Mouse (Mus musculus) megakaryocyte-erythroid progenitor cell, adult 5-6 weeks (primary cell): Measurements from ENCODE around the gene Camta1. TPM values are rescaled to one million over a fixed set of nuclear protein-coding genes. Genes with fewer than 3 reads are reported as not detected.

Source experiments
- ATAC-seq: replicated peaks from 2 replicates; pipeline ENCODE4 v1.8.0; 2016; ENCODE audit warnings: mild to moderate bottlenecking, inconsistent platforms; ENCODE audit not compliant: severe bottlenecking, poor library complexity, low FRiP score, low TSS enrichment
- total RNA-seq, 2 experiments: library from RNA; stranded (forward) in 1 of 2; stranded (reverse) in 1 of 2; fragments of 200-1000, 215-1000 nt in 1 of 2; fragments of >200 nt in 1 of 2; fragmentation: Nextera tagmentation in 1 of 2; gene quantifications; 2 replicates each; pipeline ENCODE4 v1.2.3; 2014 to 2017

The Camta1 gene
- total RNA-seq, 2 experiments from 2014 or later = 52.1 to 68.4 TPM

DNA sequence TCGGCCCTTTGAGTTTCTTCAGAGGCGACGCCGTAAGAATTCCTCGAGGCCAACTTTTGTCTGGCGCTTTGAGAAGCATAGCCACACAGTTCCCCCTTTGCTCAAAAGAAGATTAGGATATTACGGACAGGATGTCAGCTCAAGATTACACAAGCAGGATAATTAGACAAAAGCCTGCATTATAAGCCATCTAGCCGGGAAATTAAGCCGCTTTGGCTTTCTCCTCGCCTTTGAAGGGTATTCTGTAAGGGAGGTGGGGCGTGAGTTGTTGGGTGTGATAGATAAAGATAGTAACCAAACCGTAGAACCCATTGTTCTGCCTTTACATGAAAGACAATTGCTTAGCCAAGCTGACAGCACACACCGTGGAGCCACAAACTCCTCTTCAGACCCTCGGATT, 579.6 kb downstream of the Camta1 start:
- ATAC-seq = no peak

DNA sequence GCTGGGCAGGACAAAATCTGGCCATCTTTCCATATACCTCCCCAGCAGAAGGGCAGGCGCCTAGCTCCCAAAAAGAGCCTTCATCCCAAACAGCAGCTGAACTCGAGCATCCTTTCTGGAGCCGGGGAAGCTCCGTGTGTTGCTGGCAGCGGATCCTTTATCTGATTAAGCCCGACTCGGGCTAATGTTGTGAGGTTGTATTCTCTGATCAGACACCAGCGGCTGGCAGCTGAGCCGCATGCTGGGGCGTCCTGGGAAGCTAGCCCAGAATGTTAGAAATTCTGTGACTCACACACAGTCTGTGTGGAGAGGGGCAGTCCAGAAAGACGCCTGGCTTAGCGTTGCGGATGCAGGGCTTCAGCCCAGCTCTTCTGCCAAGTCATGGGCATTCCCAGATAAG, 586.4 kb downstream of the Camta1 start:
- no peak for ATAC-seq

DNA sequence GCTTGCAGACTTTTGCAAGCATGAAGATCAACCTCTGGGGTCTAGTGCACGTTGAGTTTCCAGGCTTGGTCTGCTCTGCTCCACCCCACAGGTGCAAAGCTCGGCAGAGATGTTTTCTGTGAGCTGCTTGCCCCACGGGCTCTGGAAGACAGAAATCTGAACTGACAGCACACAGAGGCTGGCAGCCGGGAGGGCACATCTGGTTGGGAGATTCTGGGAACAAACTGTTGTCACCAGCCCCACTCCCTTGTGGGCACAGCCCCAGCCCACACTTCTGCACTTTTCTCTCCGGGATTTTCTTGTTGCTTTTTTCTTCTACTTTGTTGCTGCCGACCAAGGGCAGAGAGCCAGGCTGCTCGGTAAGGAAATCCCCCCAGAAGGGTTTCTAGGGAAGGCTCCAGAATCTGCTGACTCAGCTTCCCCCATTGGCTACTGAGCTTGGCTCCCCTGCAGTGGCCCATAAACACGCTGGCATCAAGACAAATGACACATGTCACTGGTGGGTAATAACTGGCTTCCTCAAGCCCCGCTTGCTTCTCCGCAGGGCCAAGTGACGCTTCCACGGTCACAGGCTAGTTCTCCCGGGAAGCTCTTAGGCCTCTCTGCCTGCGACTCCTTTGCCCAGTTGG, 597.8 kb downstream of the Camta1 start:
- no peak for ATAC-seq

DNA sequence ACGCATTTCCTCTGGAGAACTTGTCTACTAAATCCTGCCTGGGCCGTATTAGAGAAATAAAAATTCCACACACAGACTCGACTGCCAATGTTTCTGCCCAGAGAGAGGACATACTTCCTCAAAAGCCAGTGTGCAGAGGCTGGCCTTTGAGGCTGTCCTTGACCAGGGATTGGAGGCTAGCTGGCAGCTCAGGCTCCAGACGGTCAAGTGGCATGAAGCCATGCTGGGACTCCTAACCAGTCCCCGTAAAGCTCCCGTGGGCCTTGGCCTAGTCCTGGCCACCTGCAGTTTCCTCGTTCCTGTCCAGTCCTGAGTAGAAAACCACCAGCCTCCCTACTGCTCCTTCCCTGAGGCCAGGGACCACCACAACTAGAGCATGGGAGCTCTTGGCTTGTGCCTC, 598.6 kb downstream of the Camta1 start:
- no peak for ATAC-seq

DNA sequence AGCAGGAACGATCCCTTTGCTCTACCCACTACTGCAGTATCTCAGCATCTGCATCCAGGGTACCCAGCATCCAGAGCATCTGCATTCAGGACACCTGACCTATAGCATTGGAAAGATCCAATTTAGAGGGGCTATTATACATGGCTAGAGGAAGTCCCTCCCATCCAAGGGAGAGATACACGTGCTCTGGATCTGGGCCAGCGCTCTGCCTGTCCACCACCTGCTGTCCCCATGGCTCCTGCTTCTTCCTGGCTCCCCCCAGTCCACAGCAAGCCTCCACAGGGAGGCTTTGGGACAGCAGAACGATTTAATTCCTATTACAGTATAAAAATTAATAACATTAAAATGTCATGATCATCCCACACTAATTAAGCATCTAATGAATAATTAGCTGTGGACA, 605.1 kb downstream of the Camta1 start:
- no peak for ATAC-seq

DNA sequence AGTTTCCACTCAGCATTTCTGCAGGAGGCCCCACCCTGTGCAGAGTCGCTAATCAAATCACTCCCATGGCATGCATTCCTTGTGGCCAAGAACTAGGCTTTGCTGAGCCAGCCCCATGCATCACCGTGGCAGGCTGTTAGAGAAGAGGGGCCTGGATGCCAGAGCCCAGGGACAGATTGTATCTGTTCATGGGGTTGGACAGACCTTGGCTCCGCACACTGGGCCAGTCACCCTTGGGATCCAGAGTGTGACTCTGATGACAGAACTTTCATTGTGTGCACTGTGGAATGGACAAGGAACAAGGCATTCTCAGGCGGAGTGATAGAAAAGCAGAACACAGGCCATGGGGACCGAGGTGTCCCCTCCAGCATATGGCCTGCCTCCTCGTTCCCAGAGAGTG, 610.9 kb downstream of the Camta1 start:
- ATAC-seq = no peak

DNA sequence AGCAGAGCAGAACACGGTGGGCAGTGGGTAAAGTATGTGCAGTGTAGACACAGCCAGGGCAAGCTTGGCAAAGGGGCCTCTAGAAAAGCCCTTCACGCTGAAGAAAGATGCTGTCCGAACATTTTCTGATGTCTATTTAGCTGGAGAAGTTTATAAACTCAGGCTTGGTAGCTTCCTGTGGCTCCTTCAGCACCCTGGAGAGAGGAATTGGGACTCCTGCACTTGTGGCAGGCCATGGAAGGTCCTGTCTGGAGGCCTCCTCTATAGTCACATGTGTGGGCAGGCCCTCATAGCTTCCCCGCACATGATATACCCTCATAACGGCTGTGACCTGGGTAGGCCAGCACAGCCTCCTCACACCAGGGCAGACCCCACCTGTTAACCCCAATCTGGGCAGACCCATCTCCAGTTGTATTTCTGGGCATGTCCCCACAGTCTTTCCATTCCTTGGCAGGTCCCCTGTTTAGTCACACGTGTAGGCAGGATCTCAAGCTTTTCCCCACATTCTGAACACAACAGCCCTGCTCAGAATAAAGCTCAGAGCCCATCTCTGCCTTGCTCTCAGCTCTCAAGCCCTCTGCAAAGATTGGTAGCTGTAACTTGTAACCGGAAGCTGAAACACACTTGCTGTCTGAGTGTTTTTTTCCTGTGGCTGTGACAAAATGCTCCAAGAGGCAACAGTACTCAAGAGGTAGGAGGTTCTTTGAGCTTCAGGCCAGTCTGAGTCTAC, 616.4 kb downstream of the Camta1 start:
- ATAC-seq = no peak

DNA sequence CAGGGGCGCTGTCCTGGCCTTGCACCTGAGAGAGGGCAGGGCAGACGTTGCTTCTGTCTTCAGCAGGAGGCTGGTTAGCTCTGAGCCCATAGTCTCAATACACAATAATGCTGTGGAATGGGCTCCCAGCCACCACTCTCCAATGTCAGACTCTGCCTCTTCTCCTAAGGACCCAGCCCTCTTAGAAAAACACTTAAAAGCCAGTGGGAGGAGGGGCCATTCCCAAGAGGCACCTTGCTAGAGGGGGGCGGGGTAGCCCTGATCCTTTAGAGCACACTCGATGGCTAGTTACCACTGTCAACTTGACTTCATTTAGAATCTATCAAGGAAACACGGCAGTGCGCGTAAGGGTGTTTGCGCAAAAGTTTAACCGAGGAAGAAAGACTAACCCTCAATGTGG, 618.2 kb downstream of the Camta1 start:
- no peak for ATAC-seq

DNA sequence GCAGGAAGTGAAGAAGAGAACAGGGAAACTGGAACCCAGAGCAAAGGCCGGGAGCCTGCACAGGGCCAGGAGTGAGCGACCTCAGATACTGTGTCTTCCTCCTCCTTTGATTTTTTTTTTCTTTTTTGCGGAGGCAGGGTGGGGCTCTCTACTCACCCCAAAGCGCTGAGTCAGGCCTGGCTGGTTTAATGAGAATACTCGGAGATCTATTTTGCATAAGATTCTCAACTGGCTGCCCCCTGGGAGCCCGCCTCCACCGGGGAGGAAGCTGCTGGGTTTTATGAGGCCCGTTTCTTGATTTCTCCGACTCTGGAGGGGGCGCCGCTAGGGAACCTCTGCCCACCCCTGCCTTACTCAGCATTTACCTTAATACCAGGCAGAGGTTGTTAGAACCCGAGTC, 618.9 kb downstream of the Camta1 start:
- ATAC-seq = no peak

DNA sequence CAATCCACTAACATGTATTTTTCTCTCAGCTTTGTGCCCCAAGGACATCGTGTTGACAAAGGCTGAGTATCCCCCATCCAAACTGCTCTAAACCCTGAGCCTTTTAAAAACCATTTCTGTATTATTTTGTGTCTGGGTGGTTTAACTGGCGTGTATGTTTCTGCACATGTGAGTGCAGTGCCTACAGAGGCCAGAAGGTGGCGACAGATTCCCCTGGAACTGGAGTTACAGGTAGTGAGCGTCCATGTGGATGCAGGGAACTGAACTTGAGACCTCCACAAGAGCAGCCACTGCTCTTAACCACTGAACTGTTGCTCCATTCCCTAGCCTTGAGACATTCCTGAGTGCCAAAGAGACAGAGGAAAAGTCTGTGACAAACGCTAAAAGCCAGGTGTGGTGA, 621.2 kb downstream of the Camta1 start:
- no peak for ATAC-seq

DNA sequence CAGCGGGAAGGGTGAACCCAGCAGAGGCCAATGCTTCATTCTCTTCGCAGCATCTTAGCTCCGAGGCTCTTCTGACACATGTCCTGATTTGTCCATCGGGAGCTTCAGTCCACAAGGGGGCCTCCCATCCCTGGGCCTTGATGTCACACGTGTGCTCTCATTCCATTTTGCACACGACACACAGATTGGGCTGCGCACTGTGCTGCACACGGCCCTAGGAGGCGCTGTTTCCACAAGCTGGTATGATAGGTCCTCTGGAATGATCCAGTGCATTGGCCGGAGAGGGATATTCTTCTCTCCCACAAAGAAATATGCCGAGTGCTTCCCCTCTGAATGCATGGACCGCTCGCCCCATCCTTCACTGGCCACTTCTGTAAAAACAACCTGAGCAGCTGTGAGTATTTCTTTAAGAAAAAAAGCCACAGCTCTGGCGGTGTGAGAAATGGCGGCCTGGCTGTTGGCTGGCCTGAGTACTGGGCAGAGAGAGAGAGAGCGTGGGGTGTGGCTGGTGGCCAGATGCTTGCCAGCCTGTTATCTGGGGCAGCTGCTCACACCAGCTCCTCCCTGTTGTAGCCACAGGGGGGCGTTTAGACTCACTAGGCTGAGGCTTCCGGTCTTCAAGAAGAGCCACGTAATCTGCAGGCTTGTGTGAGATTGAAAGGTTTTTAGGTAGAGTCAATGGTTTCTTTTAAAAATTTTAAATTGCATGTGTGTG, 622.5 kb downstream of the Camta1 start:
- no peak for ATAC-seq

DNA sequence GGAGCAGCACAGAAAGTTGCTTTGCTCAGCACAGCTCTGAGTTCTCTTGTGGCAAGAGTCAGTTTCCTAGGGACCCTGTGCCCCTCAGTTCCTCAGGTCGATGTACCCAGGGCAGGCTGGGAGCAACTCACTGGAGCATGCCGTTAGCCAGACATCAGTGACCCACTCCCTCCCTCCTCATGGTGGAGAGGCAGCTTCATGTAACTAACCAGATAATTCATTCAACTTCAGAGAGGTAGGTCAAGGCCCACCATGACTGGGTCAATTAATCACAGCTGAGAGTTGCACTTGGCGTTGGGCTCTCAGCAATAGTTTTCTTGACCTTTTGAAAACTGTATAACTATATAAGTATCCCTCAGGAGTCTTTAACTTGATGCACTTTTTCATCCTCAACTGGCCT, 624.2 kb downstream of the Camta1 start:
- no peak for ATAC-seq

DNA sequence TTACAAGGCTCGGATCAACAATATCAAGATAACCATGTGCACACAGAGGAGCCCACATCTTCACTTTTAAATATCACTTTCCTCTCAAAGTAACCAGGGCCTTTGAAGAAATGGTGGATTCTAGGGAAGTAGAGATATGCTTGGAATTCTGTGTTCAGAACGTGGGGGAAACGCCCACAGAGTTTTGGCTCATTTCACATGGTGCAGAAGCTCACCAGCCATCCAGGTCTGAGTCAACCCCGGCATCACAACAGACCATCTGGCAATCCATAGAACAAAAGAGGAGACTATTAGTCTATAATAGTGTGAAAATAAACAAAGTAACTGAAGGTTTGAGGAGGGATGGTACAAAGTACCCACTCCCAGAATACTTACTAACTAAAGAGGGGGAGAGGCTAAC, 626.7 kb downstream of the Camta1 start:
- ATAC-seq = no peak

DNA sequence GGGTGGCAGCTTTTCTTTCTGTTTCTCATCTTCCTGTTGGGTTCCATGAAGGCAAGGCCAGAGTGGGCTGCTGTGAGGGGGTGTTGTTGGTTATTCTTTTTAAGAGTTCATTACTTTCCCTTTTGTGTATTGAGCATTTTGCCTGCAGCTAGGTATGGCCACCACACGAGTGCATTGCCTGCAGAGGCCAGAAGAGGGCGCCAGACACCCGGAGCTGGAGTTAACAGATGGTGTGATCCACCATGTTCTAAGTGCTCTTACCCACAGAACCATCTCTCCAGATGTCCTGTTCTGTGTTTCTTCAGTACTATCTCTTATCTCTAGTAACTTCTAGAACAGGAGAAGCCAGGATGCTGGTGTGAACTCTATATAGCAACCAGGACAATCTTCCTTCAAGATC, 629.6 kb downstream of the Camta1 start:
- no peak for ATAC-seq

DNA sequence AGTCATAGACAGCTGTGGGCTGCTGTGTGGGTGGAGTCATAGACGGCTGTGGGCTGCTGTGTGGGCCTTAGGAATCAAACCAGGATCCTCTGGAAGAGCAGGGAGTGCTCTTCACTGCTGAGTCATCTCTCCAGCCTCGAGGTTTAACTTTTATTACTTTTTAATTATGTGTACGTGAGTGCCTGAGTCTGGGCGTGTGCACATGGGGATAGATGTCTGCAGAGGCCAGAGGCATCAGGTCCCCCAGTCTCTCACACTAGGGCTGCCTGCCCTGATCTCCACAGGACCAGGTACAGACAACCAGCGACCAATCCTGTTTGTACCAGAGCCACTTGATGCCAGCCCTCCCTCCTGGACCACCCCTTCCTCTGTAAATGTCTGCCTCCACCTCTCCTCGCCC, 632.6 kb downstream of the Camta1 start:
- ATAC-seq = no peak

DNA sequence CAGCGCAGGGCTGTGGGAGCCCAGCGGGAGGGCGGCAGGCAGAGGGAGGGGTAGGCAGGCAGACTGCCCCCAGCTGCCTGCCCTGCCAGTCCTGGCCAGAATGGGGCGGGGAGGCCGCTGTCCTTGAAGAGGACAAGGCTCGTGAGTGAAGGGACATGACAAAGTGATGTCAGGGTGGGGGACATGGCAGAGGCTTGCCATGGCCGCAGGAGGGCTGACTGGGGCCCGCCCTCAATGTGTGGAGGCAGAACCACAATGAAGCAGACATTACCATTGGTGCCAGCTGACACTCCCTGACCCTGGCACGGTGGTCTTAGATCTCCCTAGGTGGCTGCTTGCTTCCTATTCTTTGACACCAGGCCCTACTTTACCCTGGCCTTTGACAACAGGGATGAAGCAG, 635.2 kb downstream of the Camta1 start:
- ATAC-seq = no peak

DNA sequence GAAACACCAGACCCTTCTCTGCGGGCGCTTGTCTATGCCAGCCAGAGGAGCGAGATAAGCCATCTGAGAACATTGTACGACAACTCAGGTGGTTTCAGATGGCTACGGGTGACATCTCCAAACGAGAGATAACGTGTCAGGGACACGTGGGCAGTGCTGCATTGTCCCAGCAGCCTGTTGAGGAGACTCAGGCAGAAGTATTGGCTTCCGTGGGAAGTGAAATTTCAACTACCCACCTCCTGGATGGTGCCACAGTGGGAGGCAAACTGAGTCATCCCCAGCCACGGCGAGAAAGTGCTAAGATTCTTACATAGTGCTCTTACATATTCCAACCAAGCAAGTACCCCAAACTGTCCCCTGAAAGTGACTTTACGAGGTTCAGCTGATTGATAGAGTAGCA, 637.7 kb downstream of the Camta1 start:
- ATAC-seq = no peak

DNA sequence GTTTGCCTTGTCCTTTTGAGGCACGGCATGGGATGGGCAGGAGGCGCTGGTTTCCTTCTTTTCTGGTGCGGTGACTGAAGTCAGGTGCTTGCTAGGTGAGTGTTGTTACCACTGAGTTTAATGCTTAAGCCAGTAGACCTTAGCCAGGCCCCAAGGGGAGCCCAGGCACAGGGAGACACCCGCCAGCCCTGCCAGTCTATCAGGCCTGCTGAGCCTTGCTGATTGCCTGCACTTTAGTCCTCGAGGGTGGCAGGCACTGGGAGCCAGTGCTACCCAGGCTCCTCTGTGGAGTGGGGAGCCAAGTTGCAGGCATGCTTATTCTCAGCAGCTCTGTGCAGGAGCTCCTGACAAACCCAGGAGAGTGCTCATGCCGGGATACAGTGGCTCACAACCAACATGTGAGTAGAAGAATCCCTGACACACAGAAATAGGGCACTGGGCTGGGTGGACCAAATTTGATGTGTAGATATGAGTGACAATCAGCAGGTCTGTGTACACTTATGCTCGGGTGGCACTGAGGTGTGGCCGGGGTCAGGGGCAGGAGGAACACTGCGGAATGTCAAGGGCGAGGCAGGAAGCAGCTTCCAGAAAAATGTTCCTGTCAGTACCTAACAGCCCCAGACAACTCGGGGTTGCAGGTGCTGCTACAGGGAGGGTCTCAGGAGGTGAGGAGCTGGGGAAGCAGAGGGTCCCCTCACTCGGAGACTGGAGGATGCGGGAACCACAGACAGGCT, 638.2 kb downstream of the Camta1 start:
- no peak for ATAC-seq

DNA sequence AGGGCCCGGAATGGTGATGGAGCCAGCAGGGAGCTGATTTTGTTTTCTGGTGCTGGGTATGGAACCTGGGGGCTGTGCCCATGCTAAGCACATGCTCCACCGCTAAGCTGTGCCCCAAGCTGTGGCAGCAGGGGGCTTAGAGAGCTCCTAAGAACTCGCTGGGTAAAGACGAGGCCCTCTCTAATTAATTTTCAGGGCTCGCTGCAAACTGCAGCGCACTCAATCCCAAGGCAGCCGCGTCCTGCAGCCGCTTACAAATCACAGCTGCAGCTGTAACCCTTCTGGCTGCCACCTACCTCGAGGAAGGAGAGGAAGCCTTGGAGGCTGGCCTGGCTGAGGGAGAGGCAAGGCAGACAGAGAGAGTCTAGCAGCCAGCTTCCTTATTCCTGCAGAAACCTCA, 639.0 kb downstream of the Camta1 start:
- no peak for ATAC-seq

DNA sequence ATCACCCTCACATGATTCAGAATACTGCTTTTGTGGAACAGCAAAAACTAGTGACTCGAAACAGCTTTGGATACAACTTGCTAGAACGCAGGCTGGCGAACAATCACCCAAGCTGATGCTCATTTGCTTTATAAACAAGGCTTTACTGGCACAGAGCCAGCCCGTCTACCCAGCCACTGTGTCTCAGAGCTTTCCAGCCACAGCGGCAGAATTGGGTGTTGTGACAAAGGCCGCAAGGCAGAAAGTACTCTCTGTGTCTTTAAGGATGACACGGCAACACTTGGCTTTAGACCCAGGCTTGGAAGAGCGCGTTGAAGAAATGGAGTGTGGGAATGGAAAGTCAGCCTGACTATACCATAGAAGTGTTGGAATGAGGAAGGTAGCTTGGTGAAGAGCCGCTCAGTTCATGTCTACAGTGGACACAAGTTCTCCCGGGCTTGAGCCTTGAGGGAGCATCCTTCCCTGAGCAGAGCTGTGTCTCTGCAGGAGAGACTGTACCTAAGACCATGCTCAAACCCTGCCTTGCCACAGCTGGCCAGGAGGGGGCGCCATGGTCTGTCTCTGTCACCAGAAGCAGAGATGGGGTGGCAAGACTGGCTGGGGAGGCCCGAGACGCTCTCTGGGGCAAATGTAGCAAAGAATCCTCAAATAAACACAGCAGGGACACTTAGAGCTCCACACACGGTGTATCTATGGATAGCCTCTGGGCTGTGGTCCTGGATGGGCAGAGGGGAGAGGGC, 645.0 kb downstream of the Camta1 start:
- no peak for ATAC-seq
